Mouse (Mus musculus) MEL (cell line): ENCODE results near the gene Nexmif. TPM values are rescaled to one million over a fixed set of nuclear protein-coding genes. Genes with fewer than 3 reads are reported as not detected.
A peak's percentile ranks its signal among the peaks of the same experiment; 100 is the strongest.

ENCODE experiments used
- DNase-seq: peaks from one replicate; pipeline ENCODE4 v3.0.0; 2011; ENCODE audit warnings: low read depth, low spot score
- H3K27ac ChIP-seq: 2 replicates; pipeline ENCODE4 v1.5.1; 2012; ENCODE audit warnings: low read depth, mild to moderate bottlenecking, control low read depth, low read length, moderate library complexity; ENCODE audit not compliant: control insufficient read depth
- H3K27me3 ChIP-seq, 2 experiments: fragments of 150-350 bp in 1 of 2; sonication (generic) in 1 of 2; 2 replicates each; pipeline ENCODE4 v1.6.1; 2012; ENCODE audit warnings: low read length in 2 of 2, mild to moderate bottlenecking in 2 of 2, improper control_type of control experiment in 1 of 2, moderate library complexity in 1 of 2; ENCODE audit not compliant: insufficient read depth in 2 of 2, control insufficient read depth in 1 of 2
- H3K36me3 ChIP-seq, 2 experiments: 2 replicates each; pipeline ENCODE4 v1.6.1; 2012 to 2014; ENCODE audit warnings: low read length in 2 of 2, improper control_type of control experiment in 1 of 2, inconsistent platforms in 1 of 2, mild to moderate bottlenecking in 1 of 2; ENCODE audit not compliant: insufficient read depth in 2 of 2, control insufficient read depth in 1 of 2
- H3K4me1 ChIP-seq, 2 experiments: fragments of 150-350 bp in 1 of 2; sonication (generic) in 1 of 2; 2 replicates each; pipeline ENCODE4 v1.6.1; 2012; ENCODE audit warnings: low read length in 2 of 2, improper control_type of control experiment in 1 of 2, mild to moderate bottlenecking in 1 of 2; ENCODE audit not compliant: insufficient read depth in 2 of 2, control insufficient read depth in 1 of 2
- H3K4me3 ChIP-seq, 2 experiments: fragments of 150-350 bp in 1 of 2; sonication (generic) in 1 of 2; 2 replicates each; pipeline ENCODE4 v1.5.1; 2012; ENCODE audit warnings: low read depth in 2 of 2, low read length in 2 of 2, mild to moderate bottlenecking in 2 of 2, moderate library complexity in 2 of 2, control low read depth in 1 of 2, improper control_type of control experiment in 1 of 2; ENCODE audit not compliant: control insufficient read depth in 1 of 2, insufficient read depth in 1 of 2
- H3K79me2 ChIP-seq: 2 replicates; pipeline ENCODE4 v1.6.1; 2012; ENCODE audit warnings: mild to moderate bottlenecking, low read length, moderate library complexity; ENCODE audit not compliant: control insufficient read depth, poor library complexity, insufficient read depth
- H3K9ac ChIP-seq: 2 replicates; pipeline ENCODE4 v1.6.1; 2012; ENCODE audit warnings: low read depth, mild to moderate bottlenecking, control low read depth, low read length, moderate library complexity; ENCODE audit not compliant: control insufficient read depth, poor library complexity, severe bottlenecking
- H3K9me3 ChIP-seq: fragments of 150-350 bp; sonication (generic); replicated peaks from 2 replicates; pipeline ENCODE4 v1.6.1; 2012; ENCODE audit warnings: mild to moderate bottlenecking, low read length, improper control_type of control experiment, moderate library complexity; ENCODE audit not compliant: insufficient read depth
- BHLHE40 ChIP-seq: IDR thresholded peaks from 2 replicates; pipeline ENCODE4 v1.6.1; 2012; ENCODE audit warnings: low read depth, mild to moderate bottlenecking, inconsistent platforms, low read length, improper control_type of control experiment, borderline replicate concordance
- E2F4 ChIP-seq: IDR thresholded peaks from 2 replicates; pipeline ENCODE4 v1.6.1; 2011; ENCODE audit warnings: low read depth, low read length, improper control_type of control experiment, borderline replicate concordance
- ELF1 ChIP-seq: IDR thresholded peaks from 2 replicates; pipeline ENCODE4 v1.6.1; 2014; ENCODE audit warnings: low read depth, mild to moderate bottlenecking, inconsistent platforms, low read length, improper control_type of control experiment, moderate library complexity
- EP300 ChIP-seq, 2 experiments: IDR thresholded peaks; 2 replicates each; pipeline ENCODE4 v1.6.1; 2011; ENCODE audit warnings: improper control_type of control experiment in 2 of 2, low read length in 2 of 2, low read depth in 1 of 2, mild to moderate bottlenecking in 1 of 2
- ETS1 ChIP-seq: IDR thresholded peaks from 2 replicates; pipeline ENCODE4 v1.6.1; 2012; ENCODE audit warnings: low read depth, mild to moderate bottlenecking, inconsistent platforms, low read length, improper control_type of control experiment, moderate library complexity
- GABPA ChIP-seq: IDR thresholded peaks from 2 replicates; pipeline ENCODE4 v1.6.1; 2012; ENCODE audit warnings: low read depth, mild to moderate bottlenecking, inconsistent platforms, low read length, improper control_type of control experiment, moderate library complexity
- GATA1 ChIP-seq: IDR thresholded peaks from 2 replicates; pipeline ENCODE4 v1.6.1; 2011; ENCODE audit warnings: low read depth, low read length, improper control_type of control experiment
- HCFC1 ChIP-seq: IDR thresholded peaks from 2 replicates; pipeline ENCODE4 v1.6.1; 2012; ENCODE audit warnings: low read depth, mild to moderate bottlenecking, inconsistent platforms, low read length, improper control_type of control experiment, moderate library complexity
- MAFK ChIP-seq: IDR thresholded peaks from 2 replicates; pipeline ENCODE4 v1.6.1; 2011; ENCODE audit warnings: low read depth, mild to moderate bottlenecking, low read length, improper control_type of control experiment, borderline replicate concordance
- MAX ChIP-seq: IDR thresholded peaks from 2 replicates; pipeline ENCODE4 v1.6.1; 2011; ENCODE audit warnings: low read length, improper control_type of control experiment
- MXI1 ChIP-seq: IDR thresholded peaks from 2 replicates; pipeline ENCODE4 v1.6.1; 2011; ENCODE audit warnings: mild to moderate bottlenecking, low read depth, low read length, improper control_type of control experiment
- MYC ChIP-seq: IDR thresholded peaks from 2 replicates; pipeline ENCODE4 v1.6.1; 2011; ENCODE audit warnings: low read depth, mild to moderate bottlenecking, low read length, improper control_type of control experiment, moderate library complexity
- NRF1 ChIP-seq: IDR thresholded peaks from 2 replicates; pipeline ENCODE4 v1.6.1; 2014; ENCODE audit warnings: low read depth, mild to moderate bottlenecking, inconsistent platforms, low read length, improper control_type of control experiment, moderate library complexity; ENCODE audit not compliant: poor library complexity, insufficient read depth, severe bottlenecking
- POLR2AphosphoS2 ChIP-seq: IDR thresholded peaks from 2 replicates; pipeline ENCODE4 v1.6.1; 2011; ENCODE audit warnings: low read length, improper control_type of control experiment
- TAL1 ChIP-seq: IDR thresholded peaks from 2 replicates; pipeline ENCODE4 v1.6.1; 2012; ENCODE audit warnings: mild to moderate bottlenecking, inconsistent platforms, low read length, moderate library complexity, mixed read lengths
- TCF12 ChIP-seq: IDR thresholded peaks from 2 replicates; pipeline ENCODE4 v1.6.1; 2014; ENCODE audit warnings: low read depth, mild to moderate bottlenecking, inconsistent platforms, low read length, improper control_type of control experiment, moderate library complexity
- USF1 ChIP-seq: IDR thresholded peaks from 2 replicates; pipeline ENCODE4 v1.6.1; 2014; ENCODE audit warnings: low read depth, mild to moderate bottlenecking, inconsistent platforms, low read length, improper control_type of control experiment, moderate library complexity
- ZNF384 ChIP-seq: IDR thresholded peaks from 2 replicates; pipeline ENCODE4 v1.6.1; 2012; ENCODE audit warnings: low read depth, mild to moderate bottlenecking, inconsistent platforms, low read length, improper control_type of control experiment
- polyA plus RNA-seq, 2 experiments: library from polyadenylated mRNA; stranded (reverse) in 1 of 2; unstranded in 1 of 2; fragments of >175 nt in 1 of 2; fragments of >200 nt in 1 of 2; gene quantifications; 2 replicates each; pipeline versions ENCODE4 v1.2.1 to v1.2.4; 2012; ENCODE audit warnings: low replicate concordance in 2 of 2, low read depth in 1 of 2; ENCODE audit not compliant: insufficient read length in 2 of 2, insufficient read depth in 1 of 2, missing spikeins in 1 of 2
- total RNA-seq: library from RNA; depleted of rRNA; stranded (reverse); fragments of 300-350 nt; gene quantifications from 2 replicates; pipeline ENCODE4 v1.2.3, GENCODE M21; 2012

Nexmif gene
- total and polyA plus RNA-seq, 3 experiments, result not detected

DNA sequence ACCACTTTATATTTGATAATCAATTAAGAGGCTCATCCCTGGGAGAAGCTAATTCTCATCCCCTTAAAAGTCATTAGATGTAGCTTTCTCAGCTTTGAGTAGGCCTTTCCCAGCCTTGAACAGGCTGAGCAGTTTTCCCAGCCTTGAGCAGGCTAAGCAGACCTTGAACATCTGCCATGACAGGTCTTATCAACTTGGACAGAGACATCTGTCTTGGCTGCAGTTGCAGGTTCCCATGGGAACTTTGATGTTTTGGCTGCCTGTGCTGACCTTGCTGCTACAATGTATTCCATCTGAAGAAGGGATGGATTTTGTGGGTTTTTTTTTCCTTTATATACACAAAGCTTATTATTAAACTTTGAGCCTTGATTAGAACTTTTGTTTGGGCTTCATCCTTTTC, 160.7 kb downstream of the Nexmif start:
- Histone ChIP-seq H3K36me3 (no peaks in the 10 kb centered on the region), H3K27ac (no peak overlapping the region), H3K4me1 (no peaks in the 10 kb centered on the region), H3K9me3 (no peaks in the 10 kb centered on the region), H3K9ac (no peak overlapping the region), H3K79me2 (no peaks in the 10 kb centered on the region), H3K4me3 (no peak overlapping the region), H3K27me3 (no peaks in the 10 kb centered on the region; a peak in 1 of 4 replicates)
- no peak for DNase-seq
- TF ChIP-seq TCF12 (no peak), ETS1 (no peak), E2F4 (no peak), BHLHE40 (no peak), ELF1 (no peak), MAFK (no peak)

DNA sequence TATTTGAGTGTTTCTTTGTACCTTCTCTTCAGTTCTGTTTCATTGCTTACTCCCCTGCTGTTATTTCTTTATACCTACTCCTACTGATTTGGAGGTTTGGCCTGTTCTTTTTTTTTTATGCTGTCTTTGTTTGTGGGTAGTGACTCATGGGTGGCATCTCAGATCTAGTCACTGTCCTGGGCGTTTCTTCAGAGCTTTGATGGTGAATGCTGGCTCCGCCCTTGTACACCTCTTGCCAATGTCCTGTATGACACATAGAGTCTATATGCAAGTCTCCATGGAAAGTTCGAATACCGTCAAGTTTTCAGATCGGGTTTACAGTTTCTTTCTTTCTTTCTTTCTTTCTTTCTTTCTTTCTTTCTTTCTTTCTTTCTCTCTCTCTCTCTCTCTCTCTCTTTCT, 167.1 kb downstream of the Nexmif start:
- H3K9me3 ChIP-seq, result no peaks in the 10 kb centered on the region
- peak; percentile 28 for DNase-seq
- H3K4me3 ChIP-seq, result no peak overlapping the region
- no peaks in the 10 kb centered on the region for H3K27me3 ChIP-seq
- TF ChIP-seq ZNF384 (no peak), TAL1 (no peak), GABPA (no peak), USF1 (no peak), POLR2AphosphoS2 (no peak), HCFC1 (no peak), EP300 (IDR thresholded peaks at IDR 0.05; ENCODE audit: low read depth in 1 of 2, low read length in 2 of 2) (no peak), MAFK (no peak), GATA1 (no peak), MYC (no peak), MAX (no peak), MXI1 (no peak), NRF1 (no peak), TCF12 (no peak)
- no peaks in the 10 kb centered on the region for H3K36me3 ChIP-seq
- no peak overlapping the region for H3K27ac ChIP-seq
- no peaks in the 10 kb centered on the region for H3K79me2 ChIP-seq
- no peaks in the 10 kb centered on the region for H3K4me1 ChIP-seq
- H3K9ac ChIP-seq, result no peak overlapping the region
